Mouse (Mus musculus): Measurements from ENCODE around the gene Trim72. TPM values are rescaled to one million over a fixed set of nuclear protein-coding genes. Genes with fewer than 3 reads are reported as not detected.

Trim72 gene
- polyA plus RNA-seq, 2 experiments = 2.2 to 22.8 TPM

DNA sequence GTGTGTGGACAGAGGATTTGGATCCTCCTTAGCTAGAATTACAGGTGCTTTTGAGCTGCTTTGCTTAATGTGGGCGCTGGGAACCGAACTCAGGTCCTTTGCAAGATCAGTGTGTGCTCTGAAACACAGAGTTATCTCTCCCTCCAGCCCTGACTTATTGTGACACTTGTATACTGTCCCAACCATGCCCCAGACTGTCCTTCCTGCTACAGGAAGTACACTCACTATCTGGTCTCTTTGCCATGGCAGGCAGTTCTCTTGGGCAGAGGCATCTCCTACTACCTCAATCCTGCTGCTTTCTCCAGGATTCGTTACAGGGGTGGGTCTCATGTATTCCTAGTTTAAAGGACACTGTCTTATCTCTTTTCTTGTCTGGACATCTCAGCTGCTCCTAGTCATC, 14.5 kb downstream of the Trim72 start:
- no peak for TF ChIP-seq POLR2A (IDR thresholded peaks at IDR 0.05; ENCODE audit: borderline replicate concordance, extremely low read depth, insufficient read depth, insufficient read length)
- H3K4me2 ChIP-seq (replicated peaks; ENCODE audit: low read depth, low read length, severe bottlenecking) = no peak overlapping the region
- H3K36me3 ChIP-seq (ENCODE audit: control insufficient read depth, insufficient read depth, low read length) = no peaks in the 10 kb centered on the region
- no peak overlapping the region for H3K4me3 ChIP-seq (replicated peaks; ENCODE audit: low read length)
- WGBS = 89% methylated on average over 3 of the region's 3 CpGs
- H3K9me3 ChIP-seq (ENCODE audit: control insufficient read depth, low read length) = no peaks in the 10 kb centered on the region
- DNase-seq (ENCODE audit: low spot score) (no peak), ATAC-seq (ENCODE audit: low FRiP score, low read depth) (no peak)
- H3K27me3 ChIP-seq (ENCODE audit: control insufficient read depth, insufficient read depth, low read length) = no peaks in the 10 kb centered on the region
- no peak overlapping the region for H3K27ac ChIP-seq (replicated peaks; ENCODE audit: low read depth, low read length)
- no peak overlapping the region for H3K9ac ChIP-seq (ENCODE audit: low read depth, low read length, severe bottlenecking)
- H3K4me1 ChIP-seq (ENCODE audit: control insufficient read depth, insufficient read depth, low read length) = no peaks in the 10 kb centered on the region

DNA sequence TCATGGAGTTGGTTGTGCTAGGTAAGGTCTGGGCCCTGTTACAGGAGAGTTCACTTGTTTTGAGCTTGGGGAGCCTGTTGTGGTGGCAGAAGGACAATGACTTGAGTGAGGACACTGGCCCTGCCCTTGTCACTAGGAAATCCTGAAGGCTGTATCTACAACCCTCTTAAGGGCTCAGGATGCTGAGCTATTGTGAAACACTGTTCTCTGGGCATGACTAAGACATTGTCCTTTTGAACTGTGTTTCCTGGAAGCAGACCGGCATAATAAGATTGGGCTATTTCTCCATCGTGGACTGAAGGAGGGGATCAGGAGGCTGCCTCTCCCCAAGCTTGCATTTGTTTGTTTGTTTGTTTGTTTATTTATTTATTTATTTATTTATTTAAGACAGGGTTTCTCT, 15.4 kb downstream of the Trim72 start:
- 87% methylated on average over 2 of the region's 2 CpGs for WGBS
- no peak overlapping the region for H3K4me3 ChIP-seq (replicated peaks; ENCODE audit: low read length)

DNA sequence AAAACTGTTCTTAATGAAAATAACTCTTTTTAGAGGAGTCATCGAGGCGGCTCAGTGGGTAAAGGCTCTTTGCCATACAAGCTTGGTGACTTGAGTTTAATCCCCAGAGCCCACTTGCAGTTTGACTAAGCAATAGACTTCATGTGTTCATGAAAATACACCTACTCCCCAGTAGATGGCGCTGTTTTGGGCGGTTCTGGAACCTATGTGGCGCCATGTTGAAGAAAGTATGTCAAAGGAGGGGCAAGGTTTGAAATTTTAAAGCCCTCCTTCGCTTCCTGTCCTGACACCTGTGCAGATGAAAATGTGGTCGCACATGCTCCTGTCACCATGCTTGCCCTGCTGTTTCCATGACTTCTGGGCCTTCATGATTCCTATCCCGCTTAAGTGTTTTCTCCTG, 19.2 kb downstream of the Trim72 start:
- H3K4me3 ChIP-seq (replicated peaks; ENCODE audit: low read length) = no peak overlapping the region
- no peaks in the 10 kb centered on the region for H3K4me1 ChIP-seq (ENCODE audit: control insufficient read depth, insufficient read depth, low read length)
- no peaks in the 10 kb centered on the region for H3K36me3 ChIP-seq (ENCODE audit: control insufficient read depth, insufficient read depth, low read length)
- no peak overlapping the region for H3K4me2 ChIP-seq (replicated peaks; ENCODE audit: low read depth, low read length, severe bottlenecking)
- ATAC-seq (ENCODE audit: low FRiP score, low read depth) = no peak
- no peak overlapping the region for H3K9ac ChIP-seq (ENCODE audit: low read depth, low read length, severe bottlenecking)
- H3K27me3 ChIP-seq (ENCODE audit: control insufficient read depth, insufficient read depth, low read length) = no peaks in the 10 kb centered on the region
- H3K9me3 ChIP-seq (ENCODE audit: control insufficient read depth, low read length) = no peaks in the 10 kb centered on the region
- DNase-seq (ENCODE audit: low spot score) = no peak
- no peak for TF ChIP-seq POLR2A (IDR thresholded peaks at IDR 0.05; ENCODE audit: borderline replicate concordance, extremely low read depth, insufficient read depth, insufficient read length)
- H3K27ac ChIP-seq (replicated peaks; ENCODE audit: low read depth, low read length) = no peak overlapping the region
- 57% methylated on average over 8 of the region's 8 CpGs for WGBS

More for the DNA sequence above, 15.4 kb downstream of the Trim72 start:
- no peak overlapping the region for H3K4me2 ChIP-seq (replicated peaks; ENCODE audit: low read depth, low read length, severe bottlenecking)
- H3K27me3 ChIP-seq (ENCODE audit: control insufficient read depth, insufficient read depth, low read length) = no peaks in the 10 kb centered on the region
- no peaks in the 10 kb centered on the region for H3K9me3 ChIP-seq (ENCODE audit: control insufficient read depth, low read length)
- H3K36me3 ChIP-seq (ENCODE audit: control insufficient read depth, insufficient read depth, low read length) = no peaks in the 10 kb centered on the region
- no peaks in the 10 kb centered on the region for H3K4me1 ChIP-seq (ENCODE audit: control insufficient read depth, insufficient read depth, low read length)
- TF ChIP-seq POLR2A (IDR thresholded peaks at IDR 0.05; ENCODE audit: borderline replicate concordance, extremely low read depth, insufficient read depth, insufficient read length) = no peak
- DNase-seq (ENCODE audit: low spot score) (no peak), ATAC-seq (ENCODE audit: low FRiP score, low read depth) (no peak)
- no peak overlapping the region for H3K27ac ChIP-seq (replicated peaks; ENCODE audit: low read depth, low read length)
- H3K9ac ChIP-seq (ENCODE audit: low read depth, low read length, severe bottlenecking) = no peak overlapping the region

DNA sequence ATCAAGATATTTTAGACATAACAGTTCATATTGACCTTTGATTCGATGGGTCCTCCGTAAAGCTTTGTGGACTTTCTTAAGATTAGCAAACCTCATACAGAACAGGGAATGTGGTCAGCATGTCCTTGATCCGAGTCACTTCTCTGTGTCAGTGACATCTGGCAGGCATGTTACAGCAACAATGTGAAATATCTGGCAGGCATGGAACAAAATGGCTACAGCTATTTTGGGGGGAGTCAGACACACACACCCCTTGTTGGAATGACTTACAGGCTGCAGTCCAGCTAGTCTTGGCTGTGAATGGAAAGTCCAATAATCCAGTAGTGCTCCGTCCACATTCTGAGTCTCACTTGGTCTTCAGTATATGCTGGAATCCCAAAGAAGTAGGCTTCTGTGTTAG, 19.8 kb downstream of the Trim72 start:
- Histone ChIP-seq H3K27me3 (ENCODE audit: control insufficient read depth, insufficient read depth, low read length) (no peaks in the 10 kb centered on the region), H3K4me3 (replicated peaks; ENCODE audit: low read length) (no peak overlapping the region), H3K36me3 (ENCODE audit: control insufficient read depth, insufficient read depth, low read length) (no peaks in the 10 kb centered on the region), H3K9ac (ENCODE audit: low read depth, low read length, severe bottlenecking) (no peak overlapping the region), H3K9me3 (ENCODE audit: control insufficient read depth, low read length) (no peaks in the 10 kb centered on the region), H3K4me1 (ENCODE audit: control insufficient read depth, insufficient read depth, low read length) (no peaks in the 10 kb centered on the region), H3K4me2 (replicated peaks; ENCODE audit: low read depth, low read length, severe bottlenecking) (no peak overlapping the region), H3K27ac (replicated peaks; ENCODE audit: low read depth, low read length) (no peak overlapping the region)
- TF ChIP-seq POLR2A (IDR thresholded peaks at IDR 0.05; ENCODE audit: borderline replicate concordance, extremely low read depth, insufficient read depth, insufficient read length) = no peak
- ATAC-seq (ENCODE audit: low FRiP score, low read depth) (no peak), DNase-seq (ENCODE audit: low spot score) (no peak)
- 85% methylated on average over 4 of the region's 4 CpGs for WGBS

DNA sequence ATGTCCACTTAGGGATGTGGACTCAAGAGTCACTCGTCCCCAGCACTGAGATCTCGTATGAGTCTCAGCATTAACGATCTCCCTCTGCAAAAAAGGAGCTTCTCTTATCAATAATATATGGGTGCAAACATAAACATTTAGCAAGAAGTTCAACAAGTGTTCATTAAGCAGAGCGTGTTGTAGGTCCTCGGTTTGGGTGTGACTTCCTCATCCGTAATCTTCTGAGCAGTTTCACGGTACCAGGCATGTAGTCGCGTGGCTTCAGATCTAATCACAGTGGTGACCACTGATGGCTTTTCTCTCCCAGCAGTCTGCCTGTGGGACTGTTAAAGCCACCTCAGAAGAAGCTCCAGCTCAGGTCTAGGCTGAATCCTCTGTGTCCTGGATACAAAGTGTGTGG, 20.6 kb downstream of the Trim72 start:
- ATAC-seq (ENCODE audit: low FRiP score, low read depth) (no peak), DNase-seq (ENCODE audit: low spot score) (no peak)
- TF ChIP-seq POLR2A (IDR thresholded peaks at IDR 0.05; ENCODE audit: borderline replicate concordance, extremely low read depth, insufficient read depth, insufficient read length) = no peak
- Histone ChIP-seq H3K4me1 (ENCODE audit: control insufficient read depth, insufficient read depth, low read length) (no peaks in the 10 kb centered on the region), H3K4me2 (replicated peaks; ENCODE audit: low read depth, low read length, severe bottlenecking) (no peak overlapping the region), H3K9me3 (ENCODE audit: control insufficient read depth, low read length) (no peaks in the 10 kb centered on the region), H3K9ac (ENCODE audit: low read depth, low read length, severe bottlenecking) (no peak overlapping the region), H3K27me3 (ENCODE audit: control insufficient read depth, insufficient read depth, low read length) (no peaks in the 10 kb centered on the region), H3K27ac (replicated peaks; ENCODE audit: low read depth, low read length) (no peak overlapping the region), H3K36me3 (ENCODE audit: control insufficient read depth, insufficient read depth, low read length) (no peaks in the 10 kb centered on the region), H3K4me3 (replicated peaks; ENCODE audit: low read length) (no peak overlapping the region)
- 91% methylated on average over 9 of the region's 9 CpGs for WGBS

DNA sequence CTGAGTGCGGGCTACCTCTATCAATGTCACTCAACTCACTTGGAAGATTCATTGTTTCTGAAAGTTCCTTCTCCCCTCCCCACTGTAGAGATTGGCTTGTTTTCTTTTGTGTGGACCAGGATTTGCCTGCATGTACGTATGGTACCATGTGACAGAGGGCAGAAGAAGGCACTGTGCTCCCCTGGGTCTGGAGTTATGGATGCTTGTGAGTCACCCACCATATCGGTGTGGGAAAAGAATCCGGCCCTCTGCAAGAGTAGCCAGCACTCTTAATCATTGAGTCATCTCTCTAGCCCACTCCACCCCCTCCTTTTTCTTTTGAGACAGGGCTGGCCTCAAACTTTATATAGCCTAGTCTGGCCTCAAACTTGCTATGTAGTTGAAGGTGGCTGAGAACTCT, 21.2 kb downstream of the Trim72 start:
- no peak for TF ChIP-seq POLR2A (IDR thresholded peaks at IDR 0.05; ENCODE audit: borderline replicate concordance, extremely low read depth, insufficient read depth, insufficient read length)
- Histone ChIP-seq H3K27me3 (ENCODE audit: control insufficient read depth, insufficient read depth, low read length) (no peaks in the 10 kb centered on the region), H3K4me3 (replicated peaks; ENCODE audit: low read length) (no peak overlapping the region), H3K27ac (replicated peaks; ENCODE audit: low read depth, low read length) (no peak overlapping the region), H3K4me2 (replicated peaks; ENCODE audit: low read depth, low read length, severe bottlenecking) (no peak overlapping the region), H3K9ac (ENCODE audit: low read depth, low read length, severe bottlenecking) (no peak overlapping the region), H3K36me3 (ENCODE audit: control insufficient read depth, insufficient read depth, low read length) (no peaks in the 10 kb centered on the region), H3K9me3 (ENCODE audit: control insufficient read depth, low read length) (no peaks in the 10 kb centered on the region), H3K4me1 (ENCODE audit: control insufficient read depth, insufficient read depth, low read length) (no peaks in the 10 kb centered on the region)
- DNase-seq (ENCODE audit: low spot score) (no peak), ATAC-seq (ENCODE audit: low FRiP score, low read depth) (no peak)
- 84% methylated on average over 4 of the region's 4 CpGs for WGBS

Data from limb, embryonic 14.5 days (tissue).